Mouse (Mus musculus) heart, embryonic 14.5 days (tissue): ENCODE data around the gene Wdr63. TPM values are rescaled to one million over a fixed set of nuclear protein-coding genes. Genes with fewer than 3 reads are reported as not detected.

ENCODE experiments used
- ATAC-seq: fragments of 200-750 bp; cut with Nextera tagmentation; 2 replicates; pipeline ENCODE4 v1.8.0; 2017; ENCODE audit warnings: low read depth, moderate TSS enrichment; ENCODE audit not compliant: insufficient number of reproducible peaks, insufficient read depth, low FRiP score
- H3K27ac ChIP-seq, 2 experiments: fragments of 200-500 bp in 1 of 2; fragments of 300-500 bp in 1 of 2; sonication (generic) in 1 of 2; replicated peaks in 1 of 2; 2 replicates each; pipeline ENCODE4 v1.5.1; 2012 to 2014; ENCODE audit warnings: low read depth in 2 of 2, low read length in 2 of 2, control low read depth in 1 of 2, mild to moderate bottlenecking in 1 of 2, mixed read lengths in 1 of 2; ENCODE audit not compliant: control insufficient read depth in 1 of 2, insufficient read depth in 1 of 2
- H3K27me3 ChIP-seq: fragments of 300-500 bp; sonication (generic); 2 replicates; pipeline ENCODE4 v1.6.1; 2014; ENCODE audit warnings: mild to moderate bottlenecking, low read length, control low read depth; ENCODE audit not compliant: control insufficient read depth, insufficient read depth
- H3K36me3 ChIP-seq: fragments of 300-500 bp; sonication (generic); 2 replicates; pipeline ENCODE4 v1.6.1; 2014; ENCODE audit warnings: mild to moderate bottlenecking, control low read depth, low read length, mixed read lengths; ENCODE audit not compliant: control insufficient read depth, insufficient read depth
- H3K4me1 ChIP-seq, 2 experiments: fragments of 200-500 bp in 1 of 2; fragments of 300-500 bp in 1 of 2; sonication (generic) in 1 of 2; 2 replicates each; pipeline ENCODE4 v1.6.1; 2012 to 2014; ENCODE audit warnings: low read length in 2 of 2, control low read depth in 1 of 2, mixed read lengths in 1 of 2; ENCODE audit not compliant: control insufficient read depth in 2 of 2, insufficient read depth in 2 of 2
- H3K4me2 ChIP-seq: fragments of 300-500 bp; sonication (generic); 2 replicates; pipeline ENCODE4 v1.6.1; 2014; ENCODE audit warnings: mild to moderate bottlenecking, low read length
- H3K4me3 ChIP-seq, 2 experiments: fragments of 200-500 bp in 1 of 2; fragments of 300-500 bp in 1 of 2; sonication (generic) in 1 of 2; 2 replicates each; pipeline ENCODE4 v1.5.1; 2012 to 2014; ENCODE audit warnings: low read length in 2 of 2, mild to moderate bottlenecking in 2 of 2, control low read depth in 1 of 2, low read depth in 1 of 2, moderate library complexity in 1 of 2; ENCODE audit not compliant: control insufficient read depth in 1 of 2, insufficient read depth in 1 of 2
- H3K9ac ChIP-seq: fragments of 300-500 bp; sonication (generic); 2 replicates; pipeline ENCODE4 v1.6.1; 2014; ENCODE audit warnings: mild to moderate bottlenecking, low read length
- H3K9me3 ChIP-seq: fragments of 300-500 bp; sonication (generic); 2 replicates; pipeline ENCODE4 v1.6.1; 2016; ENCODE audit warnings: low read length, control low read depth; ENCODE audit not compliant: control insufficient read depth
- WGBS: fragments of 180-500 bp; shearing (Covaris S2); extraction: QIAGEN DNeasy Blood & Tissue Kit; methylation state at CpG from one replicate; pipeline ENCODE4 v1.1.7; 2014; 5-methylcytosine and 5-hydroxymethylcytosine counted together
- polyA plus RNA-seq: library from polyadenylated mRNA; unstranded; fragments of >200 nt; fragmentation: Nextera tagmentation; extraction: Ambion mirVana; gene quantifications from 2 replicates; pipeline ENCODE4 v1.2.1, GENCODE M21; 2014

The Wdr63 gene
- polyA plus RNA-seq, 1 experiment from 2014 or later = not detected

GRCm38 (mm10) chr3:146121310-146122124 is 13.6 kb upstream of the Wdr63 start:
- Histone ChIP-seq H3K9ac (peak overlapping the region; percentile 28; the same call in 1 of the 2 replicates), H3K4me3 (peak overlapping the region; percentile 7 to 23; a peak in 3 of 4 replicates), H3K9me3 (no peaks in the 10 kb centered on the region), H3K4me1 (peaks cover 6 to 8% of the 10 kb centered on the region in 2 experiments; a peak in 3 of 4 replicates), H3K27me3 (peaks cover 28% of the 10 kb centered on the region), H3K36me3 (no peaks in the 10 kb centered on the region), H3K27ac (no peak overlapping the region), H3K4me2 (peak overlapping the region; percentile 59)
- no peak for ATAC-seq
- 13% methylated on average over 25 of the region's 25 CpGs for WGBS

GRCm38 (mm10) chr3:146117997-146118457 is 10.1 kb upstream of the Wdr63 start:
- H3K4me2 ChIP-seq = peak overlapping the region; percentile 60
- 47% methylated on average over 9 of the region's 9 CpGs for WGBS
- H3K27me3 ChIP-seq = peaks cover 32% of the 10 kb centered on the region
- no peaks in the 10 kb centered on the region for H3K36me3 ChIP-seq
- no peaks in the 10 kb centered on the region for H3K9me3 ChIP-seq
- no peak for ATAC-seq
- no peak overlapping the region for H3K9ac ChIP-seq
- H3K4me1 ChIP-seq = peaks cover 6 to 8% of the 10 kb centered on the region in 2 experiments; a peak in 3 of 4 replicates
- H3K27ac ChIP-seq = no peak overlapping the region
- no peak overlapping the region for H3K4me3 ChIP-seq

GRCm38 (mm10) chr3:146117258-146117996 is 9.5 kb upstream of the Wdr63 start, which contains the start of gene Mcoln3:
Mcoln3 (plus strand) TSS chr3:146117450.
- H3K4me2 ChIP-seq = peak within 1 kb of the TSS; percentile 60
- peaks cover 6 to 8% of the 10 kb centered on the region in 2 experiments; a peak in 3 of 4 replicates for H3K4me1 ChIP-seq
- H3K4me3 ChIP-seq = peak within 1 kb of the TSS; percentile 10 to 22; a peak in 3 of 4 replicates
- no peaks in the 10 kb centered on the region for H3K36me3 ChIP-seq
- H3K9ac ChIP-seq = peak within 1 kb of the TSS; percentile 38; the same call in 1 of the 2 replicates
- no peak within 1 kb of the TSS for H3K27ac ChIP-seq
- 9% methylated on average over 35 of the region's 35 CpGs for WGBS
- H3K9me3 ChIP-seq = no peaks in the 10 kb centered on the region
- no peak; the same call in 1 of the 2 replicates for ATAC-seq
- H3K27me3 ChIP-seq = peaks cover 32% of the 10 kb centered on the region

- Histone ChIP-seq H3K36me3 (no peaks in the 10 kb centered on the region), H3K4me2 (no peak overlapping the region), H3K27me3 (0 out of 2 replicates have a peak, but pooled peaks cover under 1% of the 10 kb centered on the region), H3K4me3 (no peak overlapping the region), H3K27ac (no peak overlapping the region), H3K9me3 (no peaks in the 10 kb centered on the region), H3K9ac (no peak overlapping the region), H3K4me1 (peaks cover 0 to 2% of the 10 kb centered on the region in 2 experiments; a peak in 1 of 4 replicates)
- no peak for ATAC-seq
- 70% methylated on average over 6 of the region's 6 CpGs for WGBS
Measured at GRCm38 (mm10) chr3:146110916-146111315, 3.0 kb upstream of the Wdr63 start.

- no peak overlapping the region for H3K27ac ChIP-seq
- no peaks in the 10 kb centered on the region for H3K36me3 ChIP-seq
- no peak overlapping the region for H3K4me3 ChIP-seq
- 64% methylated on average over 2 of the region's 2 CpGs for WGBS
- no peak overlapping the region for H3K9ac ChIP-seq
- H3K9me3 ChIP-seq = no peaks in the 10 kb centered on the region
- no peaks in the 10 kb centered on the region for H3K27me3 ChIP-seq
- H3K4me1 ChIP-seq = peaks cover 0 to 2% of the 10 kb centered on the region in 2 experiments; a peak in 1 of 4 replicates
- no peak overlapping the region for H3K4me2 ChIP-seq
- no peak for ATAC-seq
Measured at GRCm38 (mm10) chr3:146110358-146110757, 2.4 kb upstream of the Wdr63 start.

GRCm38 (mm10) chr3:146108945-146109344 is 1.0 kb upstream of the Wdr63 start:
- H3K27ac ChIP-seq = no peak overlapping the region
- WGBS = 55% methylated on average over 2 of the region's 2 CpGs

GRCm38 (mm10) chr3:146107116-146107849 is 647 bp downstream of the Wdr63 start:
- H3K36me3 ChIP-seq = no peaks in the 10 kb centered on the region
- H3K27ac ChIP-seq = no peak overlapping the region
- H3K9ac ChIP-seq = peak overlapping the region; percentile 54
- no peaks in the 10 kb centered on the region for H3K9me3 ChIP-seq
- peak overlapping the region; percentile 51 to 52 for H3K4me3 ChIP-seq
- ATAC-seq = no peak
- peaks cover 0 to 2% of the 10 kb centered on the region in 2 experiments; a peak in 1 of 4 replicates for H3K4me1 ChIP-seq
- H3K4me2 ChIP-seq = peak overlapping the region; percentile 89
- H3K27me3 ChIP-seq = no peaks in the 10 kb centered on the region
- 4% methylated on average over 18 of the region's 18 CpGs for WGBS

More at GRCm38 (mm10) chr3:146108945-146109344, 1.0 kb upstream of the Wdr63 start:
- Histone ChIP-seq H3K9ac (no peak overlapping the region), H3K4me2 (no peak overlapping the region), H3K36me3 (no peaks in the 10 kb centered on the region), H3K9me3 (no peaks in the 10 kb centered on the region), H3K4me3 (no peak overlapping the region), H3K27me3 (no peaks in the 10 kb centered on the region), H3K4me1 (peaks cover 0 to 2% of the 10 kb centered on the region in 2 experiments; a peak in 1 of 4 replicates)
- ATAC-seq = no peak
